In the genomic region with DNA sequence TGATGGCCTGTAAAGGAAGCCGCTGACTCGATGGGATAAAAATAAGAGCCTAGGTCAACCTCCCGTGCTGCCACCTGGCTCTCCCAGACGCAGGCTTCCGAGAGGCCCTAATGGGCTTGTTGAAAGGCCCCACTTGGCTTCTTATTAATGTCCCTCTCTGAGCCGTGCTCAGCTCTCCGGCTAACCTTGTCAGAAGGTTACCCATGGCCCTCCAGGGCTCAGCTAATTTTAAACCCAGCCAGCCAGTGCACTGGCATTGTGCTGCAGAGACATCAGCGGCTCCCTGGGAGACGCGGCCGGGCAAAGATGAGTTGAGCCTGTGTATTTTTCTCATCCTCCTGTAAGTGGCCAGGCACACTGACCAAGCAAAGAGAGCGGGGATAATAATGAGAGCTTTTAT, we compare ENCODE assay signal across 9 mouse cellular contexts.
DNase-seq lines count a peak whose midpoint lies in the region; ATAC-seq and TF ChIP-seq lines count a peak whose summit lies in the region.
"Had no signal": no experiment of that assay in that cellular context is flagged by ENCODE, and none has a peak within 500 bp of the region (broad histone marks: within the 10 kb centered on the region; RNA-seq: fewer than 3 reads in every experiment).

No protein-coding gene starts in this region.

- H3K9ac ChIP-seq in forebrain, postnatal 0 days: no peak overlapping the region
- H3K9ac ChIP-seq in hindbrain, embryonic 12.5 days: no peak overlapping the region
- H3K9ac ChIP-seq in midbrain, embryonic 14.5 days (replicated peaks; ENCODE audit: low read length): no peak overlapping the region
- H3K9ac ChIP-seq: lung, embryonic 15.5 days had no signal

- 26% methylated on average over 12 of the region's 12 CpGs for WGBS in forebrain, embryonic 10.5 days
- 26% methylated on average over 12 of the region's 12 CpGs for WGBS in forebrain, postnatal 0 days
- WGBS in hindbrain, embryonic 12.5 days: 16% methylated on average over 12 of the region's 12 CpGs
- WGBS in midbrain, embryonic 14.5 days: 20% methylated on average over 12 of the region's 12 CpGs

- no peaks in the 10 kb centered on the region for H3K36me3 ChIP-seq in forebrain, embryonic 10.5 days (replicated peaks)
- H3K36me3 ChIP-seq in forebrain, postnatal 0 days (ENCODE audit: insufficient read depth): no peaks in the 10 kb centered on the region
- no peaks in the 10 kb centered on the region for H3K36me3 ChIP-seq in hindbrain, embryonic 12.5 days
- no peaks in the 10 kb centered on the region for H3K36me3 ChIP-seq in midbrain, embryonic 14.5 days (ENCODE audit: control insufficient read depth, insufficient read depth, low read length)
- H3K36me3 ChIP-seq: lung, embryonic 15.5 days had no signal

- no peak overlapping the region for H3K4me2 ChIP-seq in forebrain, postnatal 0 days (ENCODE audit: low read depth)
- H3K4me2 ChIP-seq in hindbrain, embryonic 12.5 days (replicated peaks): peak overlapping the region; percentile 26; the same call in 1 of the 2 replicates
- 0 out of 2 replicates have a peak overlapping the region, but pooled peaks have one; percentile 6 for H3K4me2 ChIP-seq in midbrain, embryonic 14.5 days (ENCODE audit: low read length)
- H3K4me2 ChIP-seq: lung, embryonic 15.5 days had no signal

- no peaks in the 10 kb centered on the region for H3K27me3 ChIP-seq in forebrain, embryonic 10.5 days (ENCODE audit: poor library complexity, severe bottlenecking)
- no peaks in the 10 kb centered on the region for H3K27me3 ChIP-seq in forebrain, postnatal 0 days (ENCODE audit: insufficient read depth, low read length)
- no peaks in the 10 kb centered on the region for H3K27me3 ChIP-seq in hindbrain, embryonic 12.5 days
- H3K27me3 ChIP-seq in midbrain, embryonic 14.5 days (ENCODE audit: control insufficient read depth, insufficient read depth, low read length): no peaks in the 10 kb centered on the region
- H3K27me3 ChIP-seq: lung, embryonic 15.5 days had no signal

- no peak for TF ChIP-seq CTCF in forebrain, postnatal 0 days (IDR thresholded peaks at IDR 0.05; ENCODE audit: low read depth)

- peak; percentile 24 for DNase-seq in forebrain, embryonic 10.5 days (ENCODE audit: extremely low spot score, low spot score)
- DNase-seq in forebrain, postnatal 0 days: no peak
- DNase-seq in embryo, embryonic 11 days: peak; percentile 63
- peak; percentile 50 for DNase-seq in midbrain, embryonic 14.5 days
- no peak for DNase-seq in urinary bladder, adult 18-20 months (ENCODE audit: low spot score in 2 of 2)
- DNase-seq in lung, postnatal 25 days (ENCODE audit: low spot score): no peak

- H3K9me3 ChIP-seq in forebrain, embryonic 10.5 days: no peaks in the 10 kb centered on the region
- no peaks in the 10 kb centered on the region for H3K9me3 ChIP-seq in forebrain, postnatal 0 days (ENCODE audit: low read length)
- no peaks in the 10 kb centered on the region for H3K9me3 ChIP-seq in hindbrain, embryonic 12.5 days (replicated peaks)
- H3K9me3 ChIP-seq in midbrain, embryonic 14.5 days (ENCODE audit: control insufficient read depth, low read length): no peaks in the 10 kb centered on the region
- H3K9me3 ChIP-seq: lung, embryonic 15.5 days had no signal

- peak overlapping the region; percentile 3; the same call in 1 of the 2 replicates for H3K4me3 ChIP-seq in forebrain, embryonic 10.5 days
- H3K4me3 ChIP-seq in forebrain, postnatal 0 days (ENCODE audit: low read depth, low read length): no peak overlapping the region
- H3K4me3 ChIP-seq in hindbrain, embryonic 12.5 days: no peak overlapping the region
- H3K4me3 ChIP-seq in midbrain, embryonic 14.5 days (replicated peaks; ENCODE audit: low read depth, low read length): no peak overlapping the region
- H3K4me3 ChIP-seq: lung, embryonic 15.5 days had no signal

- H3K4me1 ChIP-seq in forebrain, embryonic 10.5 days: peaks cover 86% of the 10 kb centered on the region
- peaks cover 10% of the 10 kb centered on the region for H3K4me1 ChIP-seq in forebrain, postnatal 0 days (ENCODE audit: insufficient read depth)
- H3K4me1 ChIP-seq in hindbrain, embryonic 12.5 days: peaks cover 51% of the 10 kb centered on the region
- peaks cover 26% of the 10 kb centered on the region for H3K4me1 ChIP-seq in midbrain, embryonic 14.5 days (ENCODE audit: control insufficient read depth, insufficient read depth, low read length)

- H3K27ac ChIP-seq in forebrain, embryonic 10.5 days: peak overlapping the region; percentile 42
- no peak overlapping the region for H3K27ac ChIP-seq in forebrain, postnatal 0 days (ENCODE audit: low read depth, low read length)
- H3K27ac ChIP-seq in hindbrain, embryonic 12.5 days: no peak overlapping the region
- 0 out of 2 replicates have a peak overlapping the region, but pooled peaks have one; percentile 14 for H3K27ac ChIP-seq in midbrain, embryonic 14.5 days (replicated peaks; ENCODE audit: low read depth, low read length)
- H3K27ac ChIP-seq: lung, embryonic 15.5 days had no signal

- ATAC-seq in forebrain, postnatal 0 days: no peak
- ATAC-seq in hindbrain, embryonic 12.5 days (ENCODE audit: low FRiP score): peak; percentile 41; the same call in 1 of the 2 replicates
- no peak; the same call in 1 of the 2 replicates for ATAC-seq in midbrain, embryonic 14.5 days (ENCODE audit: low FRiP score, low TSS enrichment)
- no peak for ATAC-seq in frontal cortex, adult (ENCODE audit: low TSS enrichment)

Comparison
In these comparisons a context has a peak if more than half of its experiments do, and no peak if none do; other contexts are left out.
1. DNase-seq: peak in forebrain, embryonic 10.5 days (single experiment), embryo, embryonic 11 days (single experiment) and midbrain, embryonic 14.5 days (single experiment); none in forebrain, postnatal 0 days (single experiment), urinary bladder, adult 18-20 months (0 of 2) and lung, postnatal 25 days (single experiment).
2. H3K27ac ChIP-seq: peak in forebrain, embryonic 10.5 days (single experiment) and midbrain, embryonic 14.5 days (single experiment); none in forebrain, postnatal 0 days (single experiment) and hindbrain, embryonic 12.5 days (single experiment).